Mouse (Mus musculus) spleen, adult 2 months (tissue): Measurements from ENCODE around the gene Mtrex. TPM values are rescaled to one million over a fixed set of nuclear protein-coding genes. Genes with fewer than 3 reads are reported as not detected.

Experiments used
- DNase-seq, 2 experiments: peaks; one replicate each; pipeline versions ENCODE4 v3.0.0 to v3.0.0-alpha.2; 2012 to 2021; ENCODE audit warnings: low spot score in 2 of 2, low read depth in 1 of 2
- H3K27ac ChIP-seq: fragments of 200-500 bp; 2 replicates; pipeline ENCODE4 v1.5.1; 2012; ENCODE audit warnings: low read length, inconsistent platforms; ENCODE audit not compliant: insufficient read depth
- H3K27me3 ChIP-seq: fragments of 200-500 bp; 2 replicates; pipeline ENCODE4 v1.6.1; 2012; ENCODE audit warnings: mild to moderate bottlenecking, moderate library complexity, low read length, inconsistent platforms; ENCODE audit not compliant: control insufficient read depth, insufficient read depth
- H3K36me3 ChIP-seq: fragments of 200-500 bp; 2 replicates; pipeline ENCODE4 v1.6.1; 2012; ENCODE audit warnings: mild to moderate bottlenecking, low read length, inconsistent platforms; ENCODE audit not compliant: control insufficient read depth, insufficient read depth
- H3K4me1 ChIP-seq: fragments of 200-500 bp; 2 replicates; pipeline ENCODE4 v1.6.1; 2011; ENCODE audit warnings: inconsistent platforms; ENCODE audit not compliant: control insufficient read depth, insufficient read depth, insufficient read length
- H3K4me3 ChIP-seq: fragments of 200-500 bp; 2 replicates; pipeline ENCODE4 v1.5.1; 2011; ENCODE audit warnings: mild to moderate bottlenecking, inconsistent platforms; ENCODE audit not compliant: insufficient read depth, insufficient read length; ENCODE audit errors: extremely low read depth
- CTCF ChIP-seq: fragments of 200-500 bp; IDR thresholded peaks from 2 replicates; pipeline ENCODE4 v1.5.1; 2011; ENCODE audit warnings: mild to moderate bottlenecking, inconsistent platforms; ENCODE audit not compliant: insufficient read depth, insufficient read length, insufficient replicate concordance; ENCODE audit errors: extremely low read depth
- POLR2A ChIP-seq: fragments of 200-500 bp; IDR thresholded peaks from 2 replicates; pipeline ENCODE4 v1.6.1; 2011; ENCODE audit warnings: low read depth, low read length, inconsistent platforms
- WGBS: fragments of 180-500 bp; shearing (Covaris S2); methylation state at CpG from one replicate; pipeline ENCODE4 v1.1.7; 2018; 5-methylcytosine and 5-hydroxymethylcytosine counted together
- polyA plus RNA-seq: library from polyadenylated mRNA; depleted of rRNA; stranded (reverse); fragments of >200 nt; gene quantifications from 2 replicates; pipeline ENCODE4 v1.2.3, GENCODE M21; 2012

Mtrex gene
- polyA plus RNA-seq, 1 experiment: 3.6 TPM

GRCm38 (mm10) chr13:112920906-112921305 lies 6.3 kb downstream of the Mtrex start:
- Histone ChIP-seq H3K4me1 (peaks cover 2% of the 10 kb centered on the region), H3K36me3 (peaks cover 17% of the 10 kb centered on the region), H3K27me3 (no peaks in the 10 kb centered on the region), H3K4me3 (no peak overlapping the region), H3K27ac (no peak overlapping the region)
- TF ChIP-seq CTCF: no peak
- TF ChIP-seq POLR2A: no peak
- DNase-seq: no peak
- WGBS: 85% methylated on average over 3 of the region's 3 CpGs

- 96% methylated on average over 4 of the region's 4 CpGs for WGBS
- H3K27ac ChIP-seq: no peak overlapping the region
- no peaks in the 10 kb centered on the region for H3K4me1 ChIP-seq
- no peak for DNase-seq
- H3K36me3 ChIP-seq: peaks cover 22% of the 10 kb centered on the region
- TF ChIP-seq POLR2A: no peak
- no peaks in the 10 kb centered on the region for H3K27me3 ChIP-seq
- H3K4me3 ChIP-seq: no peak overlapping the region
Measured at GRCm38 (mm10) chr13:112919141-112919865, 7.9 kb downstream of the Mtrex start.

GRCm38 (mm10) chr13:112910434-112910833 lies 16.8 kb downstream of the Mtrex start:
- Histone ChIP-seq H3K4me1 (no peaks in the 10 kb centered on the region), H3K36me3 (peaks cover 17% of the 10 kb centered on the region), H3K27me3 (no peaks in the 10 kb centered on the region), H3K27ac (no peak overlapping the region), H3K4me3 (no peak overlapping the region)
- DNase-seq: no peak
- TF ChIP-seq POLR2A (no peak), CTCF (no peak)
- WGBS: 91% methylated on average over 4 of the region's 4 CpGs

GRCm38 (mm10) chr13:112909663-112910062 lies 17.5 kb downstream of the Mtrex start:
- H3K4me3 ChIP-seq: no peak overlapping the region
- no peak overlapping the region for H3K27ac ChIP-seq
- H3K27me3 ChIP-seq: no peaks in the 10 kb centered on the region
- peaks cover 20% of the 10 kb centered on the region for H3K36me3 ChIP-seq
- TF ChIP-seq POLR2A: no peak
- TF ChIP-seq CTCF: peak; percentile 16; the same call in 1 of the 2 replicates
- DNase-seq: peak; percentile 11 to 26
- 43% methylated on average over 4 of the region's 4 CpGs for WGBS
- H3K4me1 ChIP-seq: no peaks in the 10 kb centered on the region

- Histone ChIP-seq H3K36me3 (peaks cover 29% of the 10 kb centered on the region), H3K27me3 (no peaks in the 10 kb centered on the region), H3K4me1 (no peaks in the 10 kb centered on the region), H3K4me3 (no peak overlapping the region), H3K27ac (no peak overlapping the region)
- 94% methylated on average over 3 of the region's 3 CpGs for WGBS
- no peak for DNase-seq
- TF ChIP-seq POLR2A (no peak), CTCF (no peak)
Measured at GRCm38 (mm10) chr13:112902176-112902575, 25.0 kb downstream of the Mtrex start.

- H3K36me3 ChIP-seq: peaks cover 40% of the 10 kb centered on the region
- H3K27ac ChIP-seq: no peak overlapping the region
- no peaks in the 10 kb centered on the region for H3K4me1 ChIP-seq
- DNase-seq: no peak
- no peak overlapping the region for H3K4me3 ChIP-seq
- TF ChIP-seq CTCF (no peak), POLR2A (no peak)
- WGBS: 97% methylated on average over 12 of the region's 12 CpGs
- no peaks in the 10 kb centered on the region for H3K27me3 ChIP-seq
Measured at GRCm38 (mm10) chr13:112887234-112887633, 40.0 kb downstream of the Mtrex start.

- no peaks in the 10 kb centered on the region for H3K27me3 ChIP-seq
- TF ChIP-seq CTCF (no peak), POLR2A (no peak)
- DNase-seq: no peak
- peaks cover 46% of the 10 kb centered on the region for H3K36me3 ChIP-seq
- 65% methylated on average over 17 of the region's 17 CpGs for WGBS
- no peak overlapping the region for H3K4me3 ChIP-seq
- no peaks in the 10 kb centered on the region for H3K4me1 ChIP-seq
- H3K27ac ChIP-seq: no peak overlapping the region
Measured at GRCm38 (mm10) chr13:112871500-112872266, 55.5 kb downstream of the Mtrex start.
